Mouse (Mus musculus) liver, adult 2 months (tissue): ENCODE data around the gene Vmn1r214.

Source experiments
- CTCF ChIP-seq: fragments of 200-500 bp; IDR thresholded peaks from 2 replicates; pipeline ENCODE4 v1.5.1; 2011; ENCODE audit warnings: low read depth, low read length, control low read depth
- POLR2A ChIP-seq: fragments of 200-500 bp; IDR thresholded peaks from 2 replicates; pipeline ENCODE4 v1.6.1; 2011; ENCODE audit warnings: low read length, control low read depth; ENCODE audit not compliant: insufficient read depth; ENCODE audit errors: extremely low read depth

GRCm38 (mm10) chr13:23018158-23018557, 12.1 kb upstream of the Vmn1r214 start:
- TF ChIP-seq POLR2A (no peak), CTCF (no peak)
